In genomic region chr16:33684703-33685701, GRCm38 (mm10) we compare ENCODE assay signal across 8 mouse cellular contexts. TPM values are rescaled to one million over a fixed set of nuclear protein-coding genes. Genes with fewer than 3 reads are reported as not detected.
DNase-seq lines count a peak whose midpoint lies in the region; ATAC-seq and TF ChIP-seq lines count a peak whose summit lies in the region.

No protein-coding gene starts in this region.

- peak overlapping the region; percentile 82 for H3K4me3 ChIP-seq in kidney, postnatal 0 days (replicated peaks; ENCODE audit: low read depth, low read length)
- peak overlapping the region; percentile 57 for H3K4me3 ChIP-seq in bone marrow macrophage, adult 2 months (ENCODE audit: insufficient read depth, low read length)
- H3K4me3 ChIP-seq in limb, embryonic 13.5 days = peak overlapping the region; percentile 88

- no peaks in the 10 kb centered on the region for H3K9me3 ChIP-seq in kidney, postnatal 0 days (replicated peaks; ENCODE audit: low read length)
- H3K9me3 ChIP-seq in limb, embryonic 13.5 days = no peaks in the 10 kb centered on the region

- H3K36me3 ChIP-seq in kidney, postnatal 0 days (ENCODE audit: insufficient read depth, low read length) = no peaks in the 10 kb centered on the region
- no peaks in the 10 kb centered on the region for H3K36me3 ChIP-seq in limb, embryonic 13.5 days

- peak; percentile 44 for ATAC-seq in kidney, postnatal 0 days (replicated peaks; ENCODE audit: low FRiP score, low read depth)
- ATAC-seq in limb, embryonic 13.5 days (ENCODE audit: low FRiP score, low read depth) = peak; percentile 2; the same call in 1 of the 2 replicates

- peak overlapping the region; percentile 85 for H3K27ac ChIP-seq in kidney, postnatal 0 days
- H3K27ac ChIP-seq in bone marrow macrophage, adult 2 months (ENCODE audit: insufficient read depth, low read depth, low read length) = no peak overlapping the region
- peak overlapping the region; percentile 52 for H3K27ac ChIP-seq in limb, embryonic 13.5 days

- H3K9ac ChIP-seq in kidney, postnatal 0 days (ENCODE audit: low read depth, low read length) = peak overlapping the region; percentile 89
- H3K9ac ChIP-seq in limb, embryonic 13.5 days = peak overlapping the region; percentile 95

- no peak for TF ChIP-seq POLR2A in bone marrow macrophage, adult 2 months (IDR thresholded peaks at IDR 0.05; ENCODE audit: borderline replicate concordance, low read depth, low read length)

- WGBS in kidney, postnatal 0 days = 2% methylated on average over 45 of the region's 46 CpGs
- 1% methylated on average over 44 of the region's 46 CpGs for WGBS in limb, embryonic 13.5 days

- peak; percentile 47 for DNase-seq in kidney, postnatal 0 days (ENCODE audit: low spot score)
- no peak for DNase-seq in kidney, adult 11 months
- peak; percentile 63 for DNase-seq in heart, adult 8-10 months (ENCODE audit: low spot score)
- DNase-seq in naive thymus-derived CD4-positive, alpha-beta T cell, adult 2 months (ENCODE audit: low read depth) = peak; percentile 57
- DNase-seq in left cerebral cortex, adult 8-10 months (ENCODE audit: low spot score in 2 of 2) = no peak
- DNase-seq in ovary, postnatal 36 days (ENCODE audit: low spot score) = no peak

- H3K27me3 ChIP-seq in kidney, postnatal 0 days (ENCODE audit: insufficient read depth, low read length) = no peaks in the 10 kb centered on the region
- no peaks in the 10 kb centered on the region for H3K27me3 ChIP-seq in limb, embryonic 13.5 days

- peak overlapping the region; percentile 94 for H3K4me2 ChIP-seq in kidney, postnatal 0 days (ENCODE audit: low read length)
- H3K4me2 ChIP-seq in limb, embryonic 13.5 days (replicated peaks) = peak overlapping the region; percentile 91

- H3K4me1 ChIP-seq in kidney, postnatal 0 days (replicated peaks; ENCODE audit: insufficient read depth, low read length) = peaks cover 21% of the 10 kb centered on the region; the same call in 1 of the 2 replicates
- peaks cover 3% of the 10 kb centered on the region; the same call in 1 of the 2 replicates for H3K4me1 ChIP-seq in bone marrow macrophage, adult 2 months (ENCODE audit: control insufficient read depth, insufficient read depth, low read length)
- peaks cover 43% of the 10 kb centered on the region for H3K4me1 ChIP-seq in limb, embryonic 13.5 days

- TF ChIP-seq CTCF in kidney, postnatal 0 days (IDR thresholded peaks at IDR 0.05; ENCODE audit: low read depth) = no peak
- TF ChIP-seq CTCF in bone marrow macrophage, adult 2 months (IDR thresholded peaks at IDR 0.05; ENCODE audit: low read depth, low read length) = no peak

RNA-seq across cellular contexts. Expression of gene Heg1, which starts 0.8 kb away (rescaled TPM):
- 17.2 and 17.6 TPM in 2 replicates for polyA plus RNA-seq in kidney, postnatal 0 days (2015; fragmentation: Nextera tagmentation; extraction: Ambion mirVana)
- 0.35 TPM in 2 replicates for polyA plus RNA-seq in bone marrow macrophage, adult 2 months (2012; ENCODE audit: insufficient read depth, insufficient read length, missing spikeins)
- total RNA-seq in heart, adult 8-10 months (2022) = 100 to 1,000 TPM; 122 to 159 (median 140) TPM
- 14.7 and 16.0 TPM in 2 replicates for polyA plus RNA-seq in limb, embryonic 13.5 days (2015; fragmentation: Nextera tagmentation; extraction: Ambion mirVana)
- total RNA-seq in left cerebral cortex, adult 8-10 months (2022) = 10 to 100 TPM; 28.1 to 32.8 (median 31.7) TPM

Comparison
In these comparisons a context has a peak if more than half of its experiments do, and no peak if none do; other contexts are left out.
1. DNase-seq: peak in kidney, postnatal 0 days (single experiment), heart, adult 8-10 months (single experiment) and naive thymus-derived CD4-positive, alpha-beta T cell, adult 2 months (single experiment); none in kidney, adult 11 months (single experiment), left cerebral cortex, adult 8-10 months (0 of 2) and ovary, postnatal 36 days (single experiment).
2. RNA of gene Heg1, which starts 0.8 kb away (polyA plus RNA-seq): 17.2 to 17.6 TPM in kidney, postnatal 0 days and 14.7 to 16.0 TPM in limb, embryonic 13.5 days; 0.35 TPM in bone marrow macrophage, adult 2 months; every median in the first group is over 10 times any median in the second.
3. Peak in every context shown above with its lines, with median percentiles within 50 percentile points of each other: H3K4me3 ChIP-seq.